Mouse (Mus musculus) embryonic facial prominence, embryonic 11.5 days (tissue): Measurements from ENCODE around the gene Gm7102. TPM values are rescaled to one million over a fixed set of nuclear protein-coding genes. Genes with fewer than 3 reads are reported as not detected.

Experiments
- polyA plus RNA-seq: library from polyadenylated mRNA; unstranded; fragments of >200 nt; fragmentation: Nextera tagmentation; extraction: Ambion mirVana; gene quantifications from 2 replicates; pipeline ENCODE4 v1.2.1, GENCODE M21; 2014

Gm7102 gene
- polyA plus RNA-seq, 1 experiment from 2014 or later: 0.56 TPM

Other genes starting within 250 kb of the Gm7102 start
- 28.6 and 29.8 TPM in 2 replicates for gene Zfp950, start 35.5 kb downstream of the Gm7102 start, polyA plus RNA-seq
- gene Gm6020, start 7.6 kb upstream of the Gm7102 start, polyA plus RNA-seq: not detected in 2 replicates
- 6.7 and 10.1 TPM in 2 replicates for gene Csf2ra, start 52.1 kb upstream of the Gm7102 start, polyA plus RNA-seq
- not detected in 2 replicates for gene Gm21060, start 120.8 kb upstream of the Gm7102 start, polyA plus RNA-seq